Mouse (Mus musculus): ENCODE data around the gene Cacnb3. TPM values are rescaled to one million over a fixed set of nuclear protein-coding genes. Genes with fewer than 3 reads are reported as not detected.
A peak's percentile ranks its signal among the peaks of the same experiment; 100 is the strongest.

Cacnb3 gene
- polyA plus RNA-seq, 1 experiment, result 127 TPM

- Histone ChIP-seq H3K4me1 (replicated peaks; ENCODE audit: control insufficient read depth, insufficient read depth, low read length) (peaks cover 14% of the 10 kb centered on the region), H3K27me3 (ENCODE audit: control insufficient read depth, insufficient read depth, low read length) (peaks cover 9% of the 10 kb centered on the region; the same call in 1 of the 2 replicates), H3K27ac (ENCODE audit: control insufficient read depth, insufficient read depth, low read length) (no peak overlapping the region), H3K36me3 (ENCODE audit: control insufficient read depth, insufficient read depth, low read length) (no peaks in the 10 kb centered on the region), H3K4me3 (ENCODE audit: control insufficient read depth, insufficient read depth, low read length) (no peak overlapping the region)
- no peak for TF ChIP-seq POLR2A (IDR thresholded peaks at IDR 0.05; ENCODE audit: control insufficient read depth, extremely low read depth, insufficient read depth, low read length, poor library complexity)
- TF ChIP-seq CTCF (IDR thresholded peaks at IDR 0.05; ENCODE audit: borderline replicate concordance, control insufficient read depth, extremely low read depth, insufficient read depth, low read length, poor library complexity), result no peak
- DNase-seq, result peak; percentile 21
- 4% methylated on average over 9 of the region's 9 CpGs for WGBS
Observed at GRCm38 (mm10) chr15:98676471-98676870, 45.8 kb downstream of the Cacnb3 start.

GRCm38 (mm10) chr15:98676940-98677728 is 46.5 kb downstream of the Cacnb3 start, which contains the start of gene Rnd1:
Gene Rnd1, minus strand, starts transcription at chr15:98677461.
- Histone ChIP-seq H3K36me3 (ENCODE audit: control insufficient read depth, insufficient read depth, low read length) (no peaks in the 10 kb centered on the region), H3K27ac (ENCODE audit: control insufficient read depth, insufficient read depth, low read length) (no peak within 1 kb of the TSS), H3K4me1 (replicated peaks; ENCODE audit: control insufficient read depth, insufficient read depth, low read length) (peaks cover 14% of the 10 kb centered on the region), H3K4me3 (ENCODE audit: control insufficient read depth, insufficient read depth, low read length) (peak within 1 kb of the TSS; percentile 36), H3K27me3 (ENCODE audit: control insufficient read depth, insufficient read depth, low read length) (peaks cover 9% of the 10 kb centered on the region; the same call in 1 of the 2 replicates)
- DNase-seq, result peak; percentile 65
- 1% methylated on average over 37 of the region's 37 CpGs for WGBS
- 0 out of 2 replicates have a peak, but pooled peaks have one; percentile 22 for TF ChIP-seq CTCF (IDR thresholded peaks at IDR 0.05; ENCODE audit: borderline replicate concordance, control insufficient read depth, extremely low read depth, insufficient read depth, low read length, poor library complexity)
- peak; percentile 80; the same call in 1 of the 2 replicates for TF ChIP-seq POLR2A (IDR thresholded peaks at IDR 0.05; ENCODE audit: control insufficient read depth, extremely low read depth, insufficient read depth, low read length, poor library complexity)

- H3K4me3 ChIP-seq (ENCODE audit: control insufficient read depth, insufficient read depth, low read length), result no peak overlapping the region
- WGBS, result 92% methylated on average over 7 of the region's 7 CpGs
- no peaks in the 10 kb centered on the region for H3K36me3 ChIP-seq (ENCODE audit: control insufficient read depth, insufficient read depth, low read length)
- H3K4me1 ChIP-seq (replicated peaks; ENCODE audit: control insufficient read depth, insufficient read depth, low read length), result peaks cover 14% of the 10 kb centered on the region
- no peak overlapping the region for H3K27ac ChIP-seq (ENCODE audit: control insufficient read depth, insufficient read depth, low read length)
- TF ChIP-seq POLR2A (IDR thresholded peaks at IDR 0.05; ENCODE audit: control insufficient read depth, extremely low read depth, insufficient read depth, low read length, poor library complexity) (no peak), CTCF (IDR thresholded peaks at IDR 0.05; ENCODE audit: borderline replicate concordance, control insufficient read depth, extremely low read depth, insufficient read depth, low read length, poor library complexity) (no peak)
- no peak for DNase-seq
- peaks cover 9% of the 10 kb centered on the region; the same call in 1 of the 2 replicates for H3K27me3 ChIP-seq (ENCODE audit: control insufficient read depth, insufficient read depth, low read length)
Observed at GRCm38 (mm10) chr15:98677977-98678376, 47.3 kb downstream of the Cacnb3 start.

- H3K27ac ChIP-seq (ENCODE audit: control insufficient read depth, insufficient read depth, low read length), result no peak overlapping the region
- DNase-seq, result no peak
- no peak overlapping the region for H3K4me3 ChIP-seq (ENCODE audit: control insufficient read depth, insufficient read depth, low read length)
- no peaks in the 10 kb centered on the region for H3K36me3 ChIP-seq (ENCODE audit: control insufficient read depth, insufficient read depth, low read length)
- peaks cover 14% of the 10 kb centered on the region for H3K4me1 ChIP-seq (replicated peaks; ENCODE audit: control insufficient read depth, insufficient read depth, low read length)
- 92% methylated on average over 8 of the region's 8 CpGs for WGBS
- TF ChIP-seq CTCF (IDR thresholded peaks at IDR 0.05; ENCODE audit: borderline replicate concordance, control insufficient read depth, extremely low read depth, insufficient read depth, low read length, poor library complexity), result no peak
- H3K27me3 ChIP-seq (ENCODE audit: control insufficient read depth, insufficient read depth, low read length), result peaks cover 6% of the 10 kb centered on the region; the same call in 1 of the 2 replicates
Observed at GRCm38 (mm10) chr15:98680660-98681059, 50.0 kb downstream of the Cacnb3 start.

GRCm38 (mm10) chr15:98681633-98682032 is 51.0 kb downstream of the Cacnb3 start:
- Histone ChIP-seq H3K27ac (ENCODE audit: control insufficient read depth, insufficient read depth, low read length) (no peak overlapping the region), H3K4me1 (replicated peaks; ENCODE audit: control insufficient read depth, insufficient read depth, low read length) (peaks cover 4% of the 10 kb centered on the region; the same call in 1 of the 2 replicates), H3K27me3 (ENCODE audit: control insufficient read depth, insufficient read depth, low read length) (no peaks in the 10 kb centered on the region; the same call in 1 of the 2 replicates), H3K4me3 (ENCODE audit: control insufficient read depth, insufficient read depth, low read length) (no peak overlapping the region), H3K36me3 (ENCODE audit: control insufficient read depth, insufficient read depth, low read length) (no peaks in the 10 kb centered on the region)
- TF ChIP-seq CTCF (IDR thresholded peaks at IDR 0.05; ENCODE audit: borderline replicate concordance, control insufficient read depth, extremely low read depth, insufficient read depth, low read length, poor library complexity), result no peak
- no peak for TF ChIP-seq POLR2A (IDR thresholded peaks at IDR 0.05; ENCODE audit: control insufficient read depth, extremely low read depth, insufficient read depth, low read length, poor library complexity)
- WGBS, result 92% methylated on average over 7 of the region's 7 CpGs
- no peak for DNase-seq

GRCm38 (mm10) chr15:98683177-98683576 is 52.5 kb downstream of the Cacnb3 start:
- TF ChIP-seq POLR2A (IDR thresholded peaks at IDR 0.05; ENCODE audit: control insufficient read depth, extremely low read depth, insufficient read depth, low read length, poor library complexity), result no peak
- no peak for TF ChIP-seq CTCF (IDR thresholded peaks at IDR 0.05; ENCODE audit: borderline replicate concordance, control insufficient read depth, extremely low read depth, insufficient read depth, low read length, poor library complexity)
- Histone ChIP-seq H3K36me3 (ENCODE audit: control insufficient read depth, insufficient read depth, low read length) (no peaks in the 10 kb centered on the region), H3K27ac (ENCODE audit: control insufficient read depth, insufficient read depth, low read length) (no peak overlapping the region), H3K27me3 (ENCODE audit: control insufficient read depth, insufficient read depth, low read length) (no peaks in the 10 kb centered on the region; the same call in 1 of the 2 replicates), H3K4me3 (ENCODE audit: control insufficient read depth, insufficient read depth, low read length) (no peak overlapping the region), H3K4me1 (replicated peaks; ENCODE audit: control insufficient read depth, insufficient read depth, low read length) (no peaks in the 10 kb centered on the region)
- no peak for DNase-seq
- 60% methylated on average over 10 of the region's 10 CpGs for WGBS

Data from thymus, adult 2 months (tissue).